Mouse (Mus musculus) adrenal gland, adult 10 weeks (tissue): ENCODE measurements around the gene Olfr609. TPM values are rescaled to one million over a fixed set of nuclear protein-coding genes. Genes with fewer than 3 reads are reported as not detected.

Source experiments
- polyA plus RNA-seq: library from polyadenylated mRNA; stranded (reverse); fragments of 350-450 nt; fragmentation: Illumina TruSeq; extraction: RNeasy Lipid Tissue Mini Kit (QIAGEN cat#74804); gene quantifications from one replicate; pipeline ENCODE4 v1.2.3, GENCODE M21; 2014; ENCODE audit warnings: low read depth, low replicate concordance

The Olfr609 gene
- polyA plus RNA-seq = not detected

GRCm38 (mm10) chr7:103497962-103498361 lies at the start of gene Olfr609:
Gene Olfr609 (minus strand): TSS chr7:103498062.

GRCm38 (mm10) chr7:103542617-103543016 lies 44.8 kb upstream of the Olfr609 start, which contains the start of gene Olfr612:
Gene Olfr612 (minus strand): TSS chr7:103542717.

GRCm38 (mm10) chr7:103520746-103521145 lies 22.9 kb upstream of the Olfr609 start, which contains the start of gene Olfr611:
Gene Olfr611 (minus strand): TSS chr7:103520846.

GRCm38 (mm10) chr7:103512022-103512421 lies 14.2 kb upstream of the Olfr609 start, which contains the start of gene Olfr610:
Gene Olfr610 (minus strand): TSS chr7:103512122.

GRCm38 (mm10) chr7:103469577-103469976 lies 28.3 kb downstream of the Olfr609 start, which contains the start of gene Olfr608:
Gene Olfr608 (plus strand): TSS chr7:103469877.

DNA sequence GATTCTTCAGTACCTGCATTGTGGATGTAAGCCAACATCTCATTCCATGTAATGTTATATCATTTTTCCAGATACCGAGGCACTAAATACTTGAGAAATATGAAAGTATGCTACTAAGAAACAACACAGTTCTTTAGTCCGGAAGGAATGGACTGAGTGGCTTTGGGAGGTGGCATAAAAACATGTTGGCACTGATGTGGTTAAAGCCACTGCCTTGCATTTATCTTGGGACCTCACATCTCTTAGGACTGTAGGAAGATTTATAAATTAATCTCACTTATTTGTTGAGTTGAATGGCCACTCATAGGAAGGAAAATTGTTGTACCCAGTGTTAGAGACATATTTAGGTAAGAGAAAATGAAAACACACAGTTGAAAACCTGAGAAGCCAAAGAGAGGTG lies 49.1 kb downstream of the Olfr609 start, which contains the start of gene Olfr606:
Olfr606 (plus strand) TSS at position 301 of the 400 bp plus-strand sequence.

GRCm38 (mm10) chr7:103445339-103445738 lies 52.5 kb downstream of the Olfr609 start, which contains the start of gene Olfr605:
Gene Olfr605 (minus strand): TSS chr7:103445439.

Other genes with a start within 250 kb of the Olfr609 start
- not detected for gene Usp17ld, start 245.6 kb downstream of the Olfr609 start, polyA plus RNA-seq
- not detected for gene Olfr596, start 192.4 kb downstream of the Olfr609 start, polyA plus RNA-seq
- gene Olfr597, start 181.7 kb downstream of the Olfr609 start, polyA plus RNA-seq = not detected
- not detected for gene Olfr598, start 174.5 kb downstream of the Olfr609 start, polyA plus RNA-seq
- gene Olfr599, start 162.1 kb downstream of the Olfr609 start, polyA plus RNA-seq = not detected
- not detected for gene Olfr600, start 148.4 kb downstream of the Olfr609 start, polyA plus RNA-seq
- gene Olfr601, start 135.4 kb downstream of the Olfr609 start, polyA plus RNA-seq = not detected
- not detected for gene Olfr603, start 111.9 kb downstream of the Olfr609 start, polyA plus RNA-seq
- gene Usp17lc, start 83.0 kb downstream of the Olfr609 start, polyA plus RNA-seq = not detected
- gene Olfr605, start 52.6 kb downstream of the Olfr609 start, polyA plus RNA-seq = not detected
- not detected for gene Olfr606, start 49.0 kb downstream of the Olfr609 start, polyA plus RNA-seq
- not detected for gene Olfr607, start 33.9 kb downstream of the Olfr609 start, polyA plus RNA-seq
- not detected for gene Olfr608, start 28.2 kb downstream of the Olfr609 start, polyA plus RNA-seq
- gene Olfr610, start 14.1 kb upstream of the Olfr609 start, polyA plus RNA-seq = not detected
- not detected for gene Olfr611, start 22.8 kb upstream of the Olfr609 start, polyA plus RNA-seq
- not detected for gene Olfr612, start 44.7 kb upstream of the Olfr609 start, polyA plus RNA-seq
- not detected for gene Olfr613, start 50.0 kb upstream of the Olfr609 start, polyA plus RNA-seq
- not detected for gene Olfr615, start 58.0 kb upstream of the Olfr609 start, polyA plus RNA-seq
- gene Olfr616, start 71.1 kb upstream of the Olfr609 start, polyA plus RNA-seq = not detected
- gene Olfr617, start 75.0 kb upstream of the Olfr609 start, polyA plus RNA-seq = not detected
- gene Olfr618, start 92.0 kb upstream of the Olfr609 start, polyA plus RNA-seq = not detected
- not detected for gene Olfr619, start 102.5 kb upstream of the Olfr609 start, polyA plus RNA-seq
- not detected for gene Olfr620, start 114.5 kb upstream of the Olfr609 start, polyA plus RNA-seq
- gene Olfr622, start 144.6 kb upstream of the Olfr609 start, polyA plus RNA-seq = not detected
- not detected for gene Olfr623, start 165.6 kb upstream of the Olfr609 start, polyA plus RNA-seq
- gene Olfr624, start 173.1 kb upstream of the Olfr609 start, polyA plus RNA-seq = 0.12 TPM
- not detected for gene Olfr625-ps1, start 184.7 kb upstream of the Olfr609 start, polyA plus RNA-seq
- not detected for gene Olfr243, start 216.6 kb upstream of the Olfr609 start, polyA plus RNA-seq
- gene Olfr628, start 232.3 kb upstream of the Olfr609 start, polyA plus RNA-seq = not detected
- gene Olfr629, start 246.9 kb upstream of the Olfr609 start, polyA plus RNA-seq = not detected